Mouse (Mus musculus): Measurements from ENCODE around the gene Hoxd10. TPM values are rescaled to one million over a fixed set of nuclear protein-coding genes. Genes with fewer than 3 reads are reported as not detected.

Gene Hoxd10
- total and polyA plus RNA-seq, 3 experiments = not detected

- DNase-seq = no peak
- no peak for TF ChIP-seq POLR2A (IDR thresholded peaks at IDR 0.05; ENCODE audit: insufficient read depth, low read depth, low read length)
- TF ChIP-seq EP300 (IDR thresholded peaks at IDR 0.05; ENCODE audit: insufficient read depth, low read depth, low read length) = no peak
- no peak for TF ChIP-seq CTCF (IDR thresholded peaks at IDR 0.05)
- H3K4me3 ChIP-seq = no peak overlapping the region; the same call in 1 of the 2 replicates
- intact Hi-C loops (cut with DNase I) = no loop called here
- no peaks in the 10 kb centered on the region for H3K79me2 ChIP-seq (replicated peaks; ENCODE audit: control insufficient read depth, insufficient read depth, low read length)
- no peak overlapping the region for H3K9ac ChIP-seq (ENCODE audit: low read depth, low read length)
- H3K4me1 ChIP-seq (ENCODE audit: control insufficient read depth, insufficient read depth, low read length) = no peaks in the 10 kb centered on the region
- H3K36me3 ChIP-seq (ENCODE audit: control insufficient read depth, insufficient read depth, low read length) = no peaks in the 10 kb centered on the region
- 1% methylated on average over 73 of the region's 78 CpGs for WGBS
- peaks cover 36% of the 10 kb centered on the region for H3K27me3 ChIP-seq (ENCODE audit: control insufficient read depth, insufficient read depth, low read length)
- H3K27ac ChIP-seq = no peak overlapping the region
Observed at GRCm38 (mm10) chr2:74681594-74682531, 9.9 kb upstream of the Hoxd10 start.

GRCm38 (mm10) chr2:74682796-74683195 lies 8.9 kb upstream of the Hoxd10 start:
- Histone ChIP-seq H3K27me3 (ENCODE audit: control insufficient read depth, insufficient read depth, low read length) (peaks cover 41% of the 10 kb centered on the region), H3K9ac (ENCODE audit: low read depth, low read length) (no peak overlapping the region), H3K36me3 (ENCODE audit: control insufficient read depth, insufficient read depth, low read length) (no peaks in the 10 kb centered on the region), H3K27ac (no peak overlapping the region), H3K4me1 (ENCODE audit: control insufficient read depth, insufficient read depth, low read length) (no peaks in the 10 kb centered on the region), H3K79me2 (replicated peaks; ENCODE audit: control insufficient read depth, insufficient read depth, low read length) (no peaks in the 10 kb centered on the region), H3K4me3 (no peak overlapping the region)
- no peak for TF ChIP-seq POLR2A (IDR thresholded peaks at IDR 0.05; ENCODE audit: insufficient read depth, low read depth, low read length)
- no peak for TF ChIP-seq CTCF (IDR thresholded peaks at IDR 0.05)
- no peak for TF ChIP-seq EP300 (IDR thresholded peaks at IDR 0.05; ENCODE audit: insufficient read depth, low read depth, low read length)
- 1% methylated on average over 50 of the region's 51 CpGs for WGBS
- no peak for DNase-seq
- intact Hi-C loops (cut with DNase I) = no loop called here

- peaks cover 43% of the 10 kb centered on the region for H3K27me3 ChIP-seq (ENCODE audit: control insufficient read depth, insufficient read depth, low read length)
- H3K4me3 ChIP-seq = no peak overlapping the region
- 4% methylated on average over 18 of the region's 18 CpGs for WGBS
Observed at GRCm38 (mm10) chr2:74683471-74683951, 8.2 kb upstream of the Hoxd10 start.

GRCm38 (mm10) chr2:74684106-74684505 lies 7.6 kb upstream of the Hoxd10 start:
- H3K36me3 ChIP-seq (ENCODE audit: control insufficient read depth, insufficient read depth, low read length) = no peaks in the 10 kb centered on the region
- no peak overlapping the region for H3K9ac ChIP-seq (ENCODE audit: low read depth, low read length)
- H3K27me3 ChIP-seq (ENCODE audit: control insufficient read depth, insufficient read depth, low read length) = peaks cover 44% of the 10 kb centered on the region
- DNase-seq = no peak
- intact Hi-C loops (cut with DNase I) = no loop called here
- H3K4me1 ChIP-seq (ENCODE audit: control insufficient read depth, insufficient read depth, low read length) = no peaks in the 10 kb centered on the region
- H3K27ac ChIP-seq = no peak overlapping the region
- TF ChIP-seq CTCF (IDR thresholded peaks at IDR 0.05) = no peak
- no peak for TF ChIP-seq POLR2A (IDR thresholded peaks at IDR 0.05; ENCODE audit: insufficient read depth, low read depth, low read length)
- no peak for TF ChIP-seq EP300 (IDR thresholded peaks at IDR 0.05; ENCODE audit: insufficient read depth, low read depth, low read length)
- H3K4me3 ChIP-seq = no peak overlapping the region
- H3K79me2 ChIP-seq (replicated peaks; ENCODE audit: control insufficient read depth, insufficient read depth, low read length) = no peaks in the 10 kb centered on the region
- 7% methylated on average over 12 of the region's 12 CpGs for WGBS

More at GRCm38 (mm10) chr2:74683471-74683951, 8.2 kb upstream of the Hoxd10 start:
- H3K36me3 ChIP-seq (ENCODE audit: control insufficient read depth, insufficient read depth, low read length) = no peaks in the 10 kb centered on the region
- no peak for DNase-seq
- TF ChIP-seq EP300 (IDR thresholded peaks at IDR 0.05; ENCODE audit: insufficient read depth, low read depth, low read length) = no peak
- no peak for TF ChIP-seq CTCF (IDR thresholded peaks at IDR 0.05)
- TF ChIP-seq POLR2A (IDR thresholded peaks at IDR 0.05; ENCODE audit: insufficient read depth, low read depth, low read length) = no peak
- no peak overlapping the region for H3K27ac ChIP-seq
- no peaks in the 10 kb centered on the region for H3K4me1 ChIP-seq (ENCODE audit: control insufficient read depth, insufficient read depth, low read length)
- no peak overlapping the region for H3K9ac ChIP-seq (ENCODE audit: low read depth, low read length)
- no peaks in the 10 kb centered on the region for H3K79me2 ChIP-seq (replicated peaks; ENCODE audit: control insufficient read depth, insufficient read depth, low read length)
- intact Hi-C loops (cut with DNase I) = no loop called here

- Histone ChIP-seq H3K27me3 (ENCODE audit: control insufficient read depth, insufficient read depth, low read length) (peaks cover 42% of the 10 kb centered on the region), H3K9ac (ENCODE audit: low read depth, low read length) (no peak overlapping the region), H3K4me3 (no peak overlapping the region), H3K36me3 (ENCODE audit: control insufficient read depth, insufficient read depth, low read length) (no peaks in the 10 kb centered on the region), H3K79me2 (replicated peaks; ENCODE audit: control insufficient read depth, insufficient read depth, low read length) (no peaks in the 10 kb centered on the region), H3K27ac (no peak overlapping the region), H3K4me1 (ENCODE audit: control insufficient read depth, insufficient read depth, low read length) (no peaks in the 10 kb centered on the region)
- WGBS = 27% methylated on average over 4 of the region's 4 CpGs
- intact Hi-C loops (cut with DNase I) = no loop called here
- no peak for TF ChIP-seq CTCF (IDR thresholded peaks at IDR 0.05)
- TF ChIP-seq EP300 (IDR thresholded peaks at IDR 0.05; ENCODE audit: insufficient read depth, low read depth, low read length) = no peak
- no peak for TF ChIP-seq POLR2A (IDR thresholded peaks at IDR 0.05; ENCODE audit: insufficient read depth, low read depth, low read length)
- DNase-seq = no peak
Observed at GRCm38 (mm10) chr2:74685059-74685603, 6.6 kb upstream of the Hoxd10 start.

Measured in heart, adult 2 months (tissue).